Mouse (Mus musculus) G1E (cell line): ENCODE results near the gene Mst1r.

ENCODE experiments used
- CTCF ChIP-seq: IDR thresholded peaks from 2 replicates; pipeline ENCODE4 v1.5.1; 2012; ENCODE audit warnings: low read depth, low read length, inconsistent platforms, mixed read lengths
- GATA1 ChIP-seq: IDR thresholded peaks from 2 replicates; pipeline ENCODE4 v1.6.1; 2012; ENCODE audit warnings: borderline replicate concordance, low read length, inconsistent platforms, mixed read lengths

DNA sequence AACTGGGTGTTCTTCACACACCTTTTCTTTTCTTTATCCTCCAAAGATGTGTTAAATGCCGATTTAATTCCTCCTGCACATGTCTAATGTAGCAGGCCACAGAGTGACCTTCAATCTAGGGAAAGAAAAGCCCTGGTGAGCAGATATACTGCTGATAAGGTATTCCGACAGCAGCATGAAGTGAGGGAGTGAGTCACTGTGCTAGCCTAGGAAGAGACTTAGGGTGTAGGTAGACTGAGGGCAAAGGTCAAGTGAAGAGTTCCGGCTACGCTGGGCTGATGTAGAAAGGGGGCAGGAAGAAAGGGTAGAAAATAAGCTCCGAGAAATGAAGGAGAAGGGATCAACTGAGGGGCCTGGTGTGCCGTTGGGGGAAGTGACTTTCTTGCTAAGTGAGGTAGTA, 16.4 kb upstream of the Mst1r start:
- TF ChIP-seq CTCF = no peak
- no peak for TF ChIP-seq GATA1
